Mouse (Mus musculus) NIH3T3 (cell line): ENCODE measurements around the gene Ip6k2.

Experiments
- DNase-seq: peaks from one replicate; pipeline ENCODE4 v3.0.0-alpha.2; 2012; ENCODE audit warnings: low read depth

Gene Ip6k2

DNA sequence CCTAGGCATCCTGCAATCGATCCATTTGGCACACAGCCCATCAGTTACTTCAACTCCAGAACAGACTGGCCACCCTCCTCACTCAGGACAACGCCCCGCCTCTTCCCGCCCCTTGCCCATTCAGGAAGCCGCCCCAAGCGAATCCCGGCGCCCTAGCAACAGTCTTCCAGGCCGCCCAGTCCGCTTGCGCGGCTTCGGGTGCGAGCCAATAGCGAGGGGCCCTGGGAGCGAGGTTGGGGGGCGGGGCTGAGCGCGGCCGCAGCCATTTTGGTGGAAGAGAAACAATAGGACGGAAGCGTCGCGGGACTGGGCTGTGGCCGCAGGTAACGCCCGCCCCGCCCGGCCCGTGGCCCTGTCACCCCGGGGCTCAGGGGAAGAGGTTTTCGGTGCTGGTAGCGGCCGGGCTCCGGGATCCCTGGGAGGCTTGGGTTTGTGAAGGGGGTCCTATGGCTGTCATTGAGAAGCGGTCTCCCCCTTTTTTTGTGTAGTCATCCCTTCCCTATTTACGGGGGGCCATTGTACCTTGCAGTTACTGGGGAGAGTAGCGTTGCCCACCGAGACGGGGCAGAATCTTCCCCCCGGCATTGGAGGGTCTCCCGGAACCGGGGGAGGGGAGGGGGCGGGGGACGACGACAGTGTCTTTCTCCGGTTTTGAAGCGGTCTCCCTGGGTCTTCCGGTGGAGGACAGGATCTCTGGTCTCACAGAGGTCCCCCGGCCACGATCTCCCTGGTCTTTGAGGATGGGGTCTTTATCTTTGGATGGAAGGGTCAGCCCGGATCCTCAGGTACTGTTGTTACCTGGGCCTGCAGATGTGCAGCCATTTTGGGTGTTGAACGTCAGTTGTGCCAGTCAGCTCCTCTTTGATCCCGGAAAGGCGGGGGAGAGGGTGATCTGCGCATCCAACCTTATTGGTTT, at the start of gene Ip6k2:
Gene Ip6k2, plus strand, starts transcription at position 249 of the 916 bp plus-strand sequence.
- peak; percentile 95 for DNase-seq

DNA sequence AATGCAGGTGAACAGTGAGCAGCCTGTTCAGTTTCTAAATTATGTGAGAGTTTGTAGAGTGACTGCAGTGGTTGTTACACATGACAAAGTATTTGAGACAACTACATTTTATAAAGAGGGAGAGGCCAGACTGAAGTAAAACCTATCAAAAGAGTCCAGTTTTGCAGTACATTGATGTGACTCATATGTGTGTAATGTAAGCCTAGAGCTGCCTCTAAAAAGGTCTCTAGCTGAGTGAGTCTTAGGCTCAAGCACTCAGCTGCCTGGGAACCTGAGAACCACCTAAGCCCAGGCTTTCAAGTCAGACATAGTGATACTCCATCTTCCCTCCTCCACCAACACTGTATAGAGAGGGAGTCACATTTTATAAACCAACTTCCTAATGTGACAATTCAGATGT, 49.0 kb upstream of the Ip6k2 start:
- peak; percentile 51 for DNase-seq

DNA sequence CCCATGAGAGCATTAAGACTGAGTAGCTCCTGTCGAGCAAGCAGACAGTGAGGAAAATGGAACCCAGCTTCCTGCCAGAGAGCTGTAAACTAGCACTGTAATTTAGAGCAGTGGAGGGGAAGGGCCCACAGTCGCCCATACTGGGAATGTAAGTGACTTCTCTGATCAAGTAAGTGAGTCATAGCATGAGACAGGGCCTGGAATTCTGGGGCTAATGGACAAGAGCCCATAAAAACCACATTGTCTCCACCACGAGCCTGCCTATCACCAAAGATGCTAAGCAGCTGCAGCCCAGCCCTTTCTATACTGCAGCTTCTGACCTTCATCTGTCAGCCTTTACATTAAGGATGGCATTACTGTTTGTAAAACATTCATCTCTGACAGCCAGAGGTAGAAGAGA, 44.4 kb upstream of the Ip6k2 start:
- peak; percentile 84 for DNase-seq

DNA sequence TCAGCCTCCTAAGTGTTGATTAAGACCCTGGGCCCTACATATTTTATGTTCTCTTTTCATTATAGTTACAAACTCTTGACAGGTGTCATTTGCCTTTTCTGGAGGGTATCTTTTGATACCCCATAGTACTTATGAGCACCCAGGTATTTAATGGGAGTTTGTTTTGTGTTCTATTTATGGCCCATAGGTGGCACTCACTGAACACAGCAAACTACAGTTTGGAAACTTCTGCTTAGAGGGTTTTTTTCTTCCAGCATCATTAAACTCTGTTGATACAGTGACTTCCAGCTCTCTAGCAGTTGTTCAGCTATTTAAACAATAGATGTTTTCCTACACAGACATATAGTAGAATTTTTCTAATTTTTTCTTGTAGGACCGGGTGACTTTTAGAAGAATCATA, 43.5 kb upstream of the Ip6k2 start:
- peak; percentile 37 for DNase-seq

DNA sequence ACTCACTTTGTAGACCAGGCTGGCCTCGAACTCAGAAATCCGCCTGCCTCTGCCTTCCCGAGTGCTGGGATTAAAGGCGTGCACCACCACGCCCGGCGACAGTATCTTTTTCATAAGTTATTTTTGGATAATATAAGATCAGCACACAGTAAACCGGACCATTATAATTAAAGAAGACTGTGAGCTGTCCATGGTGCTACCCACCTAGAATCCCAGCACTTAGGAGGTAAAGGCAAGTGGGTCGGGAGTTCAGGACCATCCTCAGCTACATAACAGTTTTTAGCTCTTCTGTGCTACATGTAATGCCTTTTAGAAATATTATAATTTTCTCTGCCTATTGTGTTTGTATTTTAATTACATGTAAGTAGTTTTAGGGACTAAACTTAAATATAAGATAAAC, 41.5 kb upstream of the Ip6k2 start:
- DNase-seq = peak; percentile 14

DNA sequence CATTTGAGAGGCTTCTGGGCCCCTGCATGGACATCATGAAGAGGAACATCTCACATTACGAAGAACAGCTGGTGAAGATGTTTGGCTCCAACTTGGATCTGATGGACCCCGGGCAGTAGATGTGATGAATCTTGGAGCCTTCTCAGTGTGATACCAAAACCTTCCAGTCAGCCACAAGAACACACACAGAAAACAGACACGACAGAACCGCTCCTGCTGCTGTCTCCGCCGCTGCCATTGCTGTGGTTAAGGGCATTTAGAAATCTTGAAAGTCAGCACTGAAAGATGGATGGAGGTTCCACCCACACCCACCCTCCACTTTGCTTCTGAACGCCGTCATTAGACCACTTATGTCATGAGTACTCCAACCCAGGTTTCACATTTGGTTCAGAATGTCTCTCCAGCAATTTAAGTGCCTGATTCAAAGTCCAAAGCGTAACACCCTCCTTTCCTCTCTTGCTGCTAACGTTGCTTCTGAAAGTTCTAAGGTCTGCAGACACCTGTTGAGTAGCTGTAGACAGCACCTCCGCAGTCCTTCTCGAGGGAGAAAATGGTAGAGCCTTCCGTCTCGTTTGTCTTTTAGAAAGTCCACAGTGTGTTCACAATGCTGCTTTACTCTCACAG, 36.6 kb upstream of the Ip6k2 start:
- DNase-seq = no peak

DNA sequence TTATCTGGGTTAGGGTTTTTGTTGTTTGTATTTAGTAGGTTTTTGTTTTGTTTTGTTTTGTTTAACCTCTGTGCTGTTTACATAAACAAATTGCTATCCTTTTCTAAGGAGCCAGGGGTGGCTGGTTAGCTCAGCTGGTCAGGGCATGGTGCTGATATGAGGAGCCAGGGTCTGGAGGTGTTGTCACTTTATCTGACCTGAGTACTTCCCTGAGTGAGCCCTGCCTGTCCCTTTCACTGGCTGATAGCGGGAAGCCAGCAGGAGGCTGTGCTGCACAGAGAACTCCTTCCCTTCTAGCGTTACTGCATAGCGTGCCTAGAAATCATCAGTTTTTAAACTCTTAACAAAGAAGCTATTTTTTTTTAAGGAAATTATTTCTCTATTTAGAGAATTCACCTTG, 35.9 kb upstream of the Ip6k2 start:
- DNase-seq = no peak

DNA sequence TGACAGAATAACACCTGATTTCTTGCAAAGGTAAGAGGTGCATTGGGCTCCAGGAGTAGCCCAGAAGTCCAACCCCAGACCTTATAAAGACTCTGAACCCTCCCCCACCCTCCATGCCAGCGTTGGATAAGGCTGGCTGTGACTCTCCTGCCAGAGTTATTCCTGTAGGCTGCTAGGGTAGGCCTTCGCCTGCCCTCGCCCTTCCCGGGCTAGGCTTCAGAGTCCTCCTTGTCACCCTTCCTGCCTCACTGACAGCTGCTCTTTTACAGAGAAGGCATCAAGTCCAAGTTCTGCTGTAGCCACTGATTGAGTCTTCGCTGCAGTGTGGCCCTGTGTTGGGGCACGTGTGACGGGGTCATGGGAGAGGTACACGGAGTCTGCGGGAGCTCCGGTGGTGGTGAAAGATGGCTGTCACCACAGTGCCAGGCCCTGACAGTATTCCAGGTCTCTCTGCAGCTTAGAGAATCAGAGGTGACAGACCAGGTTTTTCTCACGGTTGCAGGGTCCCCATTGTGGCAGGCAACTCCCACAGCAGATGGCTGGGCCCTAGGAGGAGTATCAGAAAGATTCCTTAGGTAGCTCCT, 34.9 kb upstream of the Ip6k2 start:
- DNase-seq = no peak

DNA sequence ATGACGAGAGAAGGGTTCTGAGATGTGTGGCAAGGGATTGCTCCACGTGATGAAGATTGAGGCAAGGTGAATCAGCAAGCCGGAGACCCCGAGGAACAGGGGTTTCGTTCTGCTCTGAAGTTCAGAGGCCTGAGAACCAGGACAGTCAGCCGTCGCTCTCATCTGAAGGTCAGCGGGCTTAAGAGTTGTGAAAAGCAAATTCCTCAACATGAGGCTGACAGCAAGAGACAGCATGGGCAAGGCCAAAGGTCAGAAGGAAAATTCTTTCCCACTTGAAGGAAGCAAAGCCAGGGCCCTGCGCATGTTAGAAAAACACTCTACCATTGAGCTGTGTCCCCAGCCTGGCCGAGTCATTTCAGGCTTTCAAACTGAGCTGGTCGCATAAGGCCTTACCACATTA, 33.0 kb upstream of the Ip6k2 start:
- no peak for DNase-seq

DNA sequence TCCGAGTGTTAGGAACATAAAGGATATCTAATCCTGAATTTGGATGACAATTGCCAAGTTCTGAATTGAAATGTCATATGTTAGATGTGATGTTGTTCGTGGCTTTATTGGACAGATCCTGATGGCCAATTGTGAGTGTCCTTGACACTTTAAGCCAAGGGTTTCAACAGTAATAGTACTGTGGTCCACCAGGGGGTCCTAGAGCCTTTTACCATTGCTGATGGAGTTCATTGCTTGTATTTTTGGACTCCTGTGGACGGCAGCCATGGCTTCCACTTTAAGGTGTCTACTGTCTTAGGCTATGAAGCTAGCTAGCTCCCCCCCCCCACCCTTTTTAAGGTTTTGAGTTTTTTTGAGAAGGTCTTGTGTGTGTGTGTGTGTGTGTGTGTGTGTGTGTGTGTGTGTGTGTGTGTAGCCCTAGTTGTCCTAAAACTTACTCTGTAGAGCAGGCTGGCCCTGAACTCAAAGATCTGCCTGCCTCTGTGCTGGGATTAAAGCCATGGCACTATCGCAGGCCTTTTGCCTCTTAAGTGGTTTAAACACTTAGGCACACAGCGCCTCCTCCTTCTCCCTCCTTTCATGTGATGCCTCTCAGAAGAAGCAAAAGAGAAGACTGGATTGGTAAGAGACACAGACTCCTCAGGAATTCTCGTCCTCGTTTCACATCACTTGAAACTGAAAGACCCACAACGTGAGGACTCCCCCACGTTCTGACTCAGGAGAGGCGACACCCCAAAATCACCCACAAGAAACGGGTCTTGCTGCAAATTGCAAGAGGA, 31.3 kb upstream of the Ip6k2 start:
- DNase-seq = no peak

DNA sequence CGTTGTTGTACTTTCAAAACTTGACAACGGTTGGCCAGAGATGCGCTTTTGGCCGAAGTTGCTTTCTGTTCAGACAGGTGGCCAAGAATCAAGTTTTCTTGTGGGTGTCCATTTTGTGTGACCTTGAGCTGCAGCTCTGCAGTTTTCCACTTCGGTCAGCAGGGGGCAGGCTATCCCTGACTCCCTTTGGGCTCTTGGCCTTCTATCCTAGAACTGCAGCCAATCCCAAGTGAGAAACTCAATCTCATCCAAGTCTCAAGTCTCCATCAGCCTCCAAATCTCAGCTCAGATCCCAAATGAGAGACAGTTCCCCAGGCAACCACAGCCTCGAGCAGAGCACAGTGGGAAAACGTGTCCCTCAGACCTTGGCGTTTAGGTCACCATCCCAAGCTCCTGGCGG, 30.3 kb upstream of the Ip6k2 start:
- DNase-seq = peak; percentile 90

DNA sequence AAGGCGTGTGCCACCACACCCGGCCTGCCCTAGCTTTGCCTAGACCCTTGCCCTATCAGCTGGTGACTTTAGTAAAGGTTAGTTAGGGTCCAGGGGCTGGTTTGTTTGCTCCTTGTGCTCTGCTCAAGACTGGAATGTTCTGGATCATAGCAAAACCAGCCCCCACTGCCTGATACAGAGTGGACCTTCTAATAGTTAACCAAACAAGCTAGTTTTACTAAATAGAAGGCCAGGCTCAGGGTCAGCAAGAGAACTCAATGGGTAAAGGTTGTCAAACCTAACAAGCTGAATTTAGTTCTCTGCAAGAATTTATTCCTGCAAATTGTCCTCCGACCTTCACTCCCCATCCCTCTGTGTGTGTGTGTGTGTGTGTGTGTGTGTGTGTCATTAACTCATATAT, 29.6 kb upstream of the Ip6k2 start:
- DNase-seq = no peak

DNA sequence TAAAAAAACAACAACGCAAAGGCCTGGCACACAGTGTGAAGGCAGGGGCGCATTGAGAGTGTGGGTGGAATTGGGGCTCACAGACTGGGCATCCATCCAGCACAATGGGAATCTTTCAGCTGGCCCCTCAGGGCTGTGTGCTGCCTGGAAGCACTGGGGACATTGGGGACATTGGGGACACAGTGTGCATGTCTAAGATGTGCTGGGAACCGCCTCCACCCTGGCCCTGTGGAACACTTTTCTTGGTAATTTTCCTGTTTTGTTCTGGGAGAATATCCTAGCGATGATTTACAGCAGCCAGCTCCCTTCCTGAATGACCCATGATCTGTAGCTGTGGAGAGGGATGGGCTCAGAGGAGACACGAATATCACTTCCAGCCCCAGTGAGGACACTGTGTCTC, 29.2 kb upstream of the Ip6k2 start:
- no peak for DNase-seq

DNA sequence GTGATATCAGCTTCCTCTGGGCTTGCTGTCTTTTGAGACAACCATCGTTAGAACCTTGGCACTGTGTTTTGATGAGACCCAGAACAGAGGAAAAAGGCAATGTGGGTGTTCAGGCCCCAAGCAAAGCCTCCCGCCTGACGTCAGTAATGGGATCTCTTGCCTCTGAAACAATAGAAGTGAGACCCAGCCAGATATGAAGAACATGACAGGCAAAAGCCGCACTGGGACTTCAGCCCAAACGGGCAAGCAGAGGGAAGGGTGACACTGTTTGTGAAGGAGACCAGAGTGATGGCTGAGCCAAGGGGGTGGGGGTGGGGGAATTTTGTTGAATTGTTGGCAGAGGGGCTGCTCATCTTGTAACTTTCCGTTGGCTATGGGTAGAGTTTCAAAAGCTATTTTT, 26.2 kb upstream of the Ip6k2 start:
- no peak for DNase-seq

DNA sequence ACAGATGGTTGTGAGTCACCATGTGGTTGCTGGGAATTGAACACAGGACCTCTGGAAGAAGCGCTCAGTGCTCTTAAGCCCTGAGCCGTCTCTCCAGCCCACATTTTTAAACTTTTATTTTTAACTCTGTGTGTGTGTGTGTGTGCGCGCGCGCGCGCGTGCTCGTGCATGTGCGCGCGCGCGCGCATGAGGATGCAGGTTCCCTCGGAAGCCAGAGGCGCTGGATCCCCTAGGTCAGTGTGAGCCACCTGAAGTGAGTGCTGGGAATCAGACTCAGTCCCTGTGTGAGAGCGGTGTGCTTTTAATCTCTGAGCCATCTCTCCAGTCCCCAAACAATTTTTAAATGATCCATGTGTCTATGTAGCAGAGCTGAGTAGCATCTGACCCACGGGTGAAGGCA, 24.5 kb upstream of the Ip6k2 start:
- DNase-seq = no peak

DNA sequence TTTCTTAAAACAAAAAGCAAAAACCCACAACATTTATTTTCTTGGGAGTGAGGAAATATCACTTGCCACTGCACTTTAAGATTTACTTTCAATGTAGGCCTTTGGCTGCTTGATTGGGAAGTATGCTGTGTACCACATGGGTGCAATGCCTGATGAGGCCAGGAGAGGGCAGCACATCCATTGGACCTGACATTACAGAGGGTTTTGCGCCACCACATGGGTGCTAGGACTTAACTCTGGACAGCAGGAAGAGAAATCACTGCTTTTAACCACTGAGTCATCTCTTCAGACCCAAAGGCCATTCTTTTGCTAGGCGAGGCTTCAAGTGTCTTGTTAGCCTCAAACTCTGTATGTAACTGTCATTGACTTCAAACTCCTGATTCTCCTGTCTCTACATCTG, 23.8 kb upstream of the Ip6k2 start:
- peak; percentile 65 for DNase-seq

DNA sequence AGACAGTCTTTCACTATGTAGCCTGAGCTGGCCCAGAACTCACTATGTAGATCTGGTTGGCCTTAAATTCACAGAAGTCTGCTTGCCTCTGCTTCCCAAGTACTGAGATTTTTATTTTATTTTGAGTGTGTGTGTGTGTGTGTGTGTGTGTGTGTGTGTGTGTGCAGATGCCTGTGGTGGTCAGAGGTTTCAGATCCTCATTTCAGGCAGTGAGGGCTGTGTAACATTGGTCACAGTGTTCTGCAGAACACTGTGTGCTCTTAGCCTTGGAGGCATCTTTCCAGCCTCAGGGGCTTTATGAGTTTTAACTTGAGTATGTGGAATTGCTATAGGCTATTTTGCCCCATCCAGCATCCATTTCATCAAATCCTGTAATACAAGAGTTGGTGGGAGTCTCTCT, 22.0 kb upstream of the Ip6k2 start:
- no peak for DNase-seq

DNA sequence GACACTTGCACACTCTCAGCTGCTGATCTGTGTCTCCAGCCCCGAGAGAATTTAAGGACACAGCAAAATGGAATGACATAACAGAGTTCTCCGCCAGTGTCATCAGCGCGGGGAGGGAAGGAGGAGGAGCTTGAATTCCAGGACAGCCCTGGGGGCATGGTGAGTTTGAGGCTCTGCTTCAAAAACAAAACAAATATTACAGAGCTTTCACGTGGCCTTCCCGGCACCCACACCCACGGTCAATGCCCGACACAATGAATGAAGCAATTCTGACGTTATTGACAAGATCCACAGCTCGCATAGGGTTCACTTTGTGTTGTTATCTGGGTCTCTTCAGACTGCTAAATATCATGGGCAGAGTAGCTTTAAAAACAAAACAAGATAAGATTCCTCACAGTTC, 18.6 kb upstream of the Ip6k2 start:
- DNase-seq = no peak

DNA sequence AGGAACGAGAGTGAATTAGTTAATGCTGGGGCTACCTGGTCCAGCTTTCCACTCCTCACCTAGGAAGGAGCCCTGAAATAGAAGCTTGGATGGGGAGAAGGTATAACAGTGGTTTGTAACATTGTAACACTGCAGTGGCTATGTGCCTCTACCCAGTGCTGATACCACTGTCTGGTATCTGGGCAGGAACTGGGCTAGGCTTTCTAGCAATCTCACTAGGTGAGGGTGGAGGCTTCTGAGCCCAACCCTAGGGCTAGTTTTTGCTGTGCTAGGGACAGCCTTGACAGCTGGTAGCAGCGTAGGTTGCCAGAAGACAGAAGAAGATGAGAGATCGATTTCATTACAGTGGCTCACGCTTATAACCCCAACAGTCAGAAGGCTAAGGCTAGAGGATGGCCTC, 7.0 kb upstream of the Ip6k2 start:
- DNase-seq = no peak

DNA sequence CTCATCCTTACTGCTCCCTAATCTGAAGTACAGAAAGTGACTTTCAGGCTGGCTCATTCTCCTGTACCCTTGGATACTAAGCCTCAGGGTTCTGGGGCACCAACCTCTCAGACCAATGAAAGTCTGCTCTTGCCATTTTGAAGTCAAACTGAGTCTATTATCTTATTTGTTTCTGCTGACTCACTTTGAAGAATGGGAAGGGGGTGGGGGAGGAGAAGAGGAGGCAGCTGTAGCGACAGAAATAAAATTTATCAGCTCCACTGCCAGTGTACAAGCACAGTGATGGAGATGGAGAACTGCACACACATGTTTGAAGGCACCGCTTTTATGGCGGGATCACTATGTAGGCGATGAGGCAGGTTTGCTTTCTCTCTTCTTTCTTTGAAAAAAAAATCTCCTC, 6.3 kb upstream of the Ip6k2 start:
- no peak for DNase-seq

DNA sequence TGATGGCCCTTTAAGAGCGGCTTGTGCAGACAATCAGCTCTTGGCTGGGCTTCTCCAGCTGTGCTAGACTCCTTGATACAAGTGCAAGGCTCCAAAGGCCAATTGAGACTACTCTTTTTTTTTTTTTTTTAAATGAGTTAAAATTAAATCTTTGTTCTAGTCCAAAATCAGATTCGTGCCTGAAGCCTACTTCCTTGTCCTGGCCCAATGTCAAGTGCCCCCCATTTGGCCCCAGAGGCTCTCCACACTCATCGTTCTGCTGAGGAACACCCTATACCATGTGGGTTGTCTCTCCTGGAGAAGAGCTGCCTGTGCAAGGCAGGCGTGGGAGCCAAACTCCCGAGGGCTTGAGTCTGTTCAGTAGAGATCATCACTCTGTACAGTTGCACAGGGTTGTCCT, 2.6 kb upstream of the Ip6k2 start:
- DNase-seq = no peak

DNA sequence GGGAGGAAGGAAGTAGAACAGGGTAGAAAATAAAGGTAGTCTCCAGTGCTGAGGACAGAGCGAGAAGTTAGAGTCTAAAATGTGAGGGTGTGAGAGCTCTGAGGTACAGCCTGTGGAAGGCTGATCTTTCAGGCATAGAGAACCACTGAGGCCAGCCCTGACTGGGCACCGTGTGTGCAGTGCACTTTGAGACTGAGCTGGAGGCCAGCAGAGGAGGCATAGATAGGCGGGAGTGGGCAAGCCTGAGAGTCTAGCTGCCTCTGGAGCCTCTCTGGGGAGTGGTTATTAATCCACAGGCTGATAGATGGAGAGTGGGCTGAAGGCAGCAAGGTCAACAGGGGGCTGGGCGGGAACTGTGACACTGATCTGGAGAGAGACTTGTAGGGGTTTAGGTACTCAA, 1.7 kb upstream of the Ip6k2 start:
- no peak for DNase-seq
